Mouse (Mus musculus): ENCODE results near the gene Hao1.
A peak's percentile ranks its signal among the peaks of the same experiment; 100 is the strongest.

Hao1 gene

DNA sequence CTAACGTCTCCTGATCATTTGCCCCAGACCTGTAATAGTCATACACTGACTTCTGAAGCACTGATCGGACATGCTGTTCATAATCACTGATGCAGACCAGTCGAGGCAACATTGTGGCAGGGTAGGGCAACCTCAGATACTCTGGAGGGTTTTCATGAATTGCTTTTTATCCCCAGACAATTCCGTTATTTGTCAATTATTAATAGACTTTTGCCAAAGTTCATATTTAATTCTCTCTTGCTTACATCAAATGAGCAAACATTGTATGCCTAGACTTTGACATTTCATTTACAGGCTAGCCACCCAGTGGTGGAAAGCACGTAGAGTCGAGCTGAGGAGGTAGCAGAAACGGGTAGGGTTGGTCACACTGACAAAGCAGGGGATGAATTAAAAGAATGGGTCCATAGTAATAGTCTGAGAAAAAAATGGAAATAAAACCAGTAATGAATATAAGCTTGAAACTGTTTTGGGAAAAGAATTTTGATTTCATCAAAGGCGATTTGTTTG, at the start of gene Hao1:
Gene Hao1, minus strand, starts transcription at position 148 of the 507 bp plus-strand sequence.
- DNase-seq (ENCODE audit: low spot score): no peak

DNA sequence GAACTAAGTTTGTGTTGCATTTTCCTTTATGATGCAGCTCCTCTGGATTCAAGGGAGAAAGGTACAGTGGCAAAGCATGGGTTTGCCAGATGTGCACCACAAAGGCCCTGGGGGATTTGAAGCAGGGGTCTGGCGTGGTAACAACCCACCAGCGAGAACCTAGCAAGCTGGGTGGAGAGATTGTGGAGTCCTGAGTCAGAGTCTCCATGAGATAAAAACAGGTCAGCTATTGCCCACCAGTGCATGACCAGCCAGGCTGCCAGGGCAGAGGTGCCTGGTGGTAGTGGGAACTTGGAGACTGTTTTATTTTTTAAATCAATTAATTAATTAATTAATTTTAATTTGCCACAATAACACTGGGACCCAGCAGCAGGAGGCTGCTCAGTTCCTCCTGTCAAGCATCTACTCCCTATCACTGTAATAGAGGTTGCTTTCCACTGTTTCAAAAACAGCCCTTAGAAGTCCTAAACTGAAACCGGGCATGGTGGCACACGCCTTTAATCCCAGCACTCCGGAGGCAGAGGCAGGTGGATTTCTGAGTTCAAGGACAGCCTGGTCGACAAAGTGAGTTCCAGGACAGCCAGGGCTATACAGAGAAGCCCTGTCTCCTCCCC, 37.0 kb upstream of the Hao1 start:
- DNase-seq (ENCODE audit: low spot score): no peak

DNA sequence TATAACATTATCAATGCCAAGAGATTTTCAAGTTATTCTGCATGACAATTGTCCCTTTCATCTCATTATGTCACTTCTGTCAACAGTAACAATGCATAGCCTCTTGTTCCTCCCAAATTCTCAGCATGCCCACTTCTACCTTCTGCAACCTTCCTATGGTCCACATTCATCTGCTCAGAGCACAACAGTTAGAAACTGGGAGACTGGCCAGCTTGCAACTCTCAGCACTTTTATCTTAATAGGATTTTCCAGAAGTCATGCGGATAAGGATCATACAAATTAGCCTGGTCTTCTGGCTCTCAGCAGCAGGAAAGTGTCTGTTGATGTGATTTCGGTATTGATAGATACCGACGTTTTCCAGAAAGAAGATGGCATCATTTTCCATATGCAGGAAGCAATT, 31.1 kb upstream of the Hao1 start:
- no peak for DNase-seq (ENCODE audit: low spot score)

GRCm38 (mm10) chr2:134559422-134559821, 5.3 kb upstream of the Hao1 start:
- no peak for DNase-seq (ENCODE audit: low spot score)

DNA sequence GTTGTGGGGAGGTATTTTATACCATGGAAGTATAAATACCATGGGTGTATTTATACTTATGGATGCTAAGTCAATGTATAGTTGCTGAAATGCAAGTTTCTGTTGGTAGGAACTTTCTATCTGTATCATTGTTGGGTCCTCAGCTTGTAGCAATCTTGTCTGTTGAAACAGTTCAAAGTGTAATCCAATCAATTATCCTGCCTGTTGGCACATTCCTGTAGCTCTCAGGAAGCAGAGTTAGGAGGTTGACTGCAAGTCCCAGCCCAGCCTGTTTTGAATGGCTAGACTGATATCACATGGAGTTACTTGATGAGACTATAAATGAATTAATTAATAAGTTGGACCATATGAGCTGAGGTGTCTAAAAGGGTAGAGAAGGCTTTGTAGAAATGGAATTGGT, 1.8 kb downstream of the Hao1 start:
- DNase-seq (ENCODE audit: low spot score): no peak

GRCm38 (mm10) chr2:134549770-134550169, 4.4 kb downstream of the Hao1 start:
- DNase-seq (ENCODE audit: low spot score): peak; percentile 73

GRCm38 (mm10) chr2:134545116-134545515, 9.1 kb downstream of the Hao1 start:
- DNase-seq (ENCODE audit: low spot score): no peak

DNA sequence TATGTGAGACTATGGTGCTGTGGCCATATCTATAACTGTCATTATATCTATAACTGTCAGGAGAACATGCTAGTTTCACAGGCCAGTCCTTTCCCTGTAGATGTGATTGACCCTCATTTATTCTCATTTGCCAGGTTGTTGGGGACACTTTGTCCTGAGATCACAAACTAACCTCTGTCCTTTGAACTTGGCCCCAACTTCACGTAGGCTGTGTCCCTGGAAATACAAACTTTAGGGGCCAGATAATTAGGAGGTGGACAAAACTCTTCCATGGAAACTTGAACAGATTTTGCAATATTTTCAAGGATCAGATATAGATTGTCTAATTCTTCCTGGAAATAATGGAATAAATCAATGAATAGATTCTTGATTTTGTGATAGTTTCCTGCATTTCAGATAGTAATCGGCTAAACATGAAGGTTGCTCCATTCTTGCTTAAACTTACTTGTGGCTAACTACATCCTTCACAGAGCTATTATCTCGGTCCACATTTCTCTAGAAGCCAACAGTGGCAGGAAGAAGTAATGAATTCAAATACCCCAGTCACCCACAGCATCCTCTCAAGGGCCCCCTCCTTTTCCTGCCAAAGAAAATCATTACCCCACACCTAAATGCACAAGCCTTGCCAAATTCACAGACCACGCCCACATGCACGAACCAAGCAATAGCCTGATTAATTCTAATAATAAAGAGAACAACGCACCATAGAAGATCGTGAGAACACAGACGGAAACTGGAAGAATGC, 9.7 kb downstream of the Hao1 start:
- DNase-seq (ENCODE audit: low spot score): no peak

GRCm38 (mm10) chr2:134543501-134543900, 10.7 kb downstream of the Hao1 start:
- no peak for DNase-seq (ENCODE audit: low spot score)

DNA sequence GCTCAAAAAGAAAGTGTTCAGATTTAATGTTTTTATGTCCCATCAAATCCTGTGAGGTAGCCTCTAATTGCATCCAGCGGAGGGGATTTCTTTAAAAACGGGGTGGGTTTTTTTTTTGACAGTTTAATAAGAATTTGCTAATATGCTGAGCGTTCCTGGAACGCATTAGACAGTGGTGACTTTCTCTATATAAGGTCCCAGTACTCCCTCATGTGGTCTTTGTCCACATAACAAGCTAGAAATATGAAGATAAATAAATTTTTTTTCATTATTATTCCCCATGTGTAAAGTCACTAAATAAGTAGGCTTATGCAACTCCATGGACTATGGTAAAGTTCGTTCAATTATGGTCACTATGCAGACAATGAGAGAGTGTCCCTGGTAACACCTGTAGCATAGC, 13.1 kb downstream of the Hao1 start:
- DNase-seq (ENCODE audit: low spot score): no peak

- no peak for DNase-seq (ENCODE audit: low spot score)
These were observed 15.7 kb downstream of the Hao1 start for GRCm38 (mm10) chr2:134538451-134538850.

DNA sequence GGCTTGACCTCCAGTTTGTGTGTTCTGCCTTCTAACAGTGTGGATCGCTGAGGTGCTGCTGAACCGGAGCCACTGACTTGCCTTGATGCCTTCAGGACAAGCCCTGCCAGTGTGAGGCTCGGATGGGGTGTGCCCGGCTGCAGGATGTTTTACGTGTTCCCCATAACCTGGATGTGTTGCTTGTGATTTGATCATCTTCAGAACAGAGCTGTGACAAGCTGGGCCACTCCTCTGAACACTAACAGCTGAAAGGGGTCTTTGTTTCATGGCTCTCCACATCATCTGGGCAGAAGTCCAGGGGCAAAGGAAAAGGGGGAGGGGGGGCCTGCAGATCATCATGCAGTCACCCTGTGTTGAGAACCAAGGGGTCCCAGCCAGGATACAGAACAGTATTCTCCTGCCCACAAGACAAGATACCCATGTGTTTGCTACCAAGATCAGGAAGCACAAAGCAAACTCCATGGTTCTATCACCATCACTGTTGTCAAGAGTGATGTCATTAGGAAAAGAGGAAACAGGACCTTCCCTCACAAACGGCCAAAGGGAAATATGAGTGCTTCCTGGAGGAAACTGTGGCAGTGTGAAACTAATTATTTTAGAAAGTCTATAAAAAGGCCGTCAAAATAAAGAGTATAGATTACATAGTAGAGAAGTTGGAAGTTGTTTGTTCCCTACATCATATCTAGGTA, 25.9 kb downstream of the Hao1 start:
- no peak for DNase-seq (ENCODE audit: low spot score)

GRCm38 (mm10) chr2:134527419-134528114, 26.6 kb downstream of the Hao1 start:
- no peak for DNase-seq (ENCODE audit: low spot score)

DNA sequence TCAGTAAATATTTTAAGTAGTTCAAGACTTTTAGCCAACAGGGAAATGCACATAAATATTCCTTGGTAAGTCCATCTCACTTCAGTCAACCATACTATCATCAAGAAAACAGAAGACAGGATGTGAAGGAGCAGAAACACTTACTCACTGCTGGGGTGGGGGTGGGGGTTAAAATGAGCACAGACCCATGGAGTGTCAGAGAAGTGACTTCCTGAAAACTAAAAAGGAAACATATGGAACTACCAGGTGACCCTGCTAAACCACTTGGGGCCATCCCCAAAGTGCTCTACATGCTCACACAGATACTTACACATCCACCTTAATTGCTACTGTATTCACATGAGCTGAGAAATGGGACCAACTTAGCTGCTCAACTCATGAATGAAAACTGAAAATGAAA, 36.1 kb downstream of the Hao1 start:
- no peak for DNase-seq (ENCODE audit: low spot score)

GRCm38 (mm10) chr2:134499777-134500176, 54.4 kb downstream of the Hao1 start:
- no peak for DNase-seq (ENCODE audit: low spot score)

DNA sequence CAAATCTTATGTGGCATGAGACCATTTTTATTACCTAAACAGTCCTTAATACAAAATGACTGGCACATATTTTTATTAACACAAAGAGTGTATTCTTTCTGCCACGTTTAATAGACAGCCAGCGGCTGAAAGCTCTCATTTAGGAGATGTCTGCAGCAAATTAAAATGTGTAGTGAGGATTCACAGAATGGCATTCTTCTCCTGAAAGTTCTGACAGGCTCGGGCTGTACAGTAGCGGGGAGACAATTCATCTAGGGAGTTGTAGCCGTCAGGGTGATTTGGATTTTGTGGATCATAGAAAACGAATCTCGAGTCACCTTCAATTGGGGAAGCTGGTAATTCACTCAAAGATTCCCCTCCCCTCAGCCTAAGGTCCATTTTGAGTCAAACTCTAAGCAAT, 55.7 kb downstream of the Hao1 start:
- no peak for DNase-seq (ENCODE audit: low spot score)

DNA sequence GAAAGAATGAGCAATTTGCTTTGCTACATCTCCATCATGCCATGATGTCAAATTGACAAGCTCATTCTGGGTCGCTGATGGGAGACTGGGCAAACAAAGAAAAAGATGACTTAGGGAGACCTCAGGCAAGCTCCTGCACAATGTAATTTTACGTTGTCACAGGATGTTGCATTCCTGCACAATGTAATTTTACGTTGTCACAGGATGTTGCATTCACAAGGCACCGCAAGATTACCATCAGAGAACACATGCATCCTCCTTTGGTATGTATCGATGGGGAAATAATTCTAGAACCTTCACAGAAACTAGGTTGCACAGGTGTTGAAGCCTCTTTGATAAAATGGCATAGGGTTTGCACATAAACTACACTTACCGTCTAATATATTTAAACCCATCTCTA, 65.5 kb downstream of the Hao1 start:
- no peak for DNase-seq (ENCODE audit: low spot score)

- peak; percentile 39 for DNase-seq (ENCODE audit: low spot score)
These were observed 67.9 kb downstream of the Hao1 start for GRCm38 (mm10) chr2:134486055-134486834.

- peak; percentile 68 for DNase-seq (ENCODE audit: low spot score)
These were observed 71.5 kb downstream of the Hao1 start for GRCm38 (mm10) chr2:134482683-134483082.

DNA sequence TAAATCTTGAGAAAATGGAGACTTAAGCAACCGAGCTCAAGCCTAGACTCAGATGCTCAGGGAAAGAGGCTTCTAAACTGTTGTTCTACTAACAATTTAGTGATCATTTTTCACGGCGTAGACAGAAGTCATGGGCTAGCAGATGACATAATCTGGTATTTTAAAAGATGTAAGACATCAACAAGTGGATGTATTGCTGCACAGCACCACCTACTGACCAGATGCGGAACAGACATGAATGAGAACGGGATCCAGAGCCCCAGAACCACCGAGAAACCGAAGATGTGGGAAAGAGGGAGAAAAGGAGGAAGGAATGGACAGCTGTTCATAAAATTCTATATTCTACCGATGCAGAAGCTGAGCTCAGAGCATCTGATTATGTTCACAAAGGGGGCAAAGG, 72.4 kb downstream of the Hao1 start:
- peak; percentile 85 for DNase-seq (ENCODE audit: low spot score)

GRCm38 (mm10) chr2:134481174-134481573, 73.0 kb downstream of the Hao1 start:
- DNase-seq (ENCODE audit: low spot score): no peak

GRCm38 (mm10) chr2:134465132-134465531, 89.0 kb downstream of the Hao1 start:
- DNase-seq (ENCODE audit: low spot score): no peak

Measured in embryo, embryonic 10 days (tissue).